Mouse (Mus musculus): ENCODE results near the gene St8sia1. TPM values are rescaled to one million over a fixed set of nuclear protein-coding genes. Genes with fewer than 3 reads are reported as not detected.
"Not testable (repeated sequence)": the region's sequence is repeated elsewhere in the genome, so short reads cannot be mapped to it uniquely, and the experiment has no call there.

St8sia1 gene
- 10 to 100 TPM; 30.6 to 33.2 TPM for total RNA-seq (2021)

GRCm38 (mm10) chr6:142964076-142964530 is at the start of gene St8sia1:
St8sia1 (minus strand) TSS chr6:142964452.
- DNase-seq (ENCODE audit: extremely low spot score in 1 of 2, low spot score in 1 of 2), result peak; percentile 37 to 60

- no peak for DNase-seq (ENCODE audit: extremely low spot score in 1 of 2, low spot score in 1 of 2)
These were observed 48.4 kb upstream of the St8sia1 start for GRCm38 (mm10) chr6:143012513-143013215.

GRCm38 (mm10) chr6:143008865-143009264 is 44.6 kb upstream of the St8sia1 start:
- no peak for DNase-seq (ENCODE audit: extremely low spot score in 1 of 2, low spot score in 1 of 2)

GRCm38 (mm10) chr6:143005209-143005608 is 41.0 kb upstream of the St8sia1 start:
- not testable (repeated sequence) for DNase-seq (ENCODE audit: extremely low spot score in 1 of 2, low spot score in 1 of 2)

GRCm38 (mm10) chr6:143004801-143005200 is 40.5 kb upstream of the St8sia1 start:
- no peak for DNase-seq (ENCODE audit: extremely low spot score in 1 of 2, low spot score in 1 of 2)

GRCm38 (mm10) chr6:142998221-142998999 is 34.2 kb upstream of the St8sia1 start:
- no peak for DNase-seq (ENCODE audit: extremely low spot score in 1 of 2, low spot score in 1 of 2)

- DNase-seq (ENCODE audit: extremely low spot score in 1 of 2, low spot score in 1 of 2), result no peak
These were observed 32.6 kb upstream of the St8sia1 start for GRCm38 (mm10) chr6:142996887-142997286.

- DNase-seq (ENCODE audit: extremely low spot score in 1 of 2, low spot score in 1 of 2), result no peak
These were observed 31.3 kb upstream of the St8sia1 start for GRCm38 (mm10) chr6:142995567-142995966.

- no peak for DNase-seq (ENCODE audit: extremely low spot score in 1 of 2, low spot score in 1 of 2)
These were observed 30.6 kb upstream of the St8sia1 start for GRCm38 (mm10) chr6:142994821-142995220.

- no peak for DNase-seq (ENCODE audit: extremely low spot score in 1 of 2, low spot score in 1 of 2)
These were observed 29.8 kb upstream of the St8sia1 start for GRCm38 (mm10) chr6:142993705-142994698.

- DNase-seq (ENCODE audit: extremely low spot score in 1 of 2, low spot score in 1 of 2), result no peak
These were observed 28.7 kb upstream of the St8sia1 start for GRCm38 (mm10) chr6:142992971-142993370.

- DNase-seq (ENCODE audit: extremely low spot score in 1 of 2, low spot score in 1 of 2), result no peak
These were observed 27.8 kb upstream of the St8sia1 start for GRCm38 (mm10) chr6:142992099-142992498.

GRCm38 (mm10) chr6:142991391-142992059 is 27.3 kb upstream of the St8sia1 start:
- DNase-seq (ENCODE audit: extremely low spot score in 1 of 2, low spot score in 1 of 2), result no peak

- no peak for DNase-seq (ENCODE audit: extremely low spot score in 1 of 2, low spot score in 1 of 2)
These were observed 26.3 kb upstream of the St8sia1 start for GRCm38 (mm10) chr6:142990516-142990915.

GRCm38 (mm10) chr6:142989495-142989894 is 25.2 kb upstream of the St8sia1 start:
- no peak for DNase-seq (ENCODE audit: extremely low spot score in 1 of 2, low spot score in 1 of 2)

- peak; percentile 27 to 77 for DNase-seq (ENCODE audit: extremely low spot score in 1 of 2, low spot score in 1 of 2)
These were observed 24.5 kb upstream of the St8sia1 start for GRCm38 (mm10) chr6:142988753-142989152.

GRCm38 (mm10) chr6:142988231-142988630 is 24.0 kb upstream of the St8sia1 start:
- DNase-seq (ENCODE audit: extremely low spot score in 1 of 2, low spot score in 1 of 2), result no peak

- no peak for DNase-seq (ENCODE audit: extremely low spot score in 1 of 2, low spot score in 1 of 2)
These were observed 23.4 kb upstream of the St8sia1 start for GRCm38 (mm10) chr6:142987616-142988015.

- DNase-seq (ENCODE audit: extremely low spot score in 1 of 2, low spot score in 1 of 2), result not testable (repeated sequence)
These were observed 22.5 kb upstream of the St8sia1 start for GRCm38 (mm10) chr6:142986706-142987105.

All from layer of hippocampus, postnatal 25 days (tissue).